Comparison of ENCODE assay signal across 26 mouse cellular contexts in genomic region chr19:48008771-48009413, GRCm38 (mm10).
A peak's percentile ranks its signal among the peaks of the same experiment; 100 is the strongest.
DNase-seq lines count a peak whose midpoint lies in the region; ATAC-seq and TF ChIP-seq lines count a peak whose summit lies in the region.
"Had no signal": no experiment of that assay in that cellular context is flagged by ENCODE, and none has a peak within 500 bp of the region (broad histone marks: within the 10 kb centered on the region; RNA-seq: fewer than 3 reads in every experiment).

No protein-coding gene starts in this region.

- TF ChIP-seq POLR2A in kidney, adult 2 months (IDR thresholded peaks at IDR 0.05; ENCODE audit: low read depth, low read length) = no peak

- peak; percentile 87 for ATAC-seq in kidney, embryonic 15.5 days (replicated peaks; ENCODE audit: low FRiP score)
- no peak for ATAC-seq in erythroblast, adult 5-6 weeks (replicated peaks; ENCODE audit: low FRiP score, poor library complexity, severe bottlenecking)
- ATAC-seq: activated CD4-positive, CD25-positive, alpha-beta regulatory T cell, adult 4 months; hindbrain, embryonic 16.5 days; intestine, embryonic 15.5 days had no signal

- H3K9me3 ChIP-seq in kidney, embryonic 15.5 days (replicated peaks) = no peaks in the 10 kb centered on the region
- H3K9me3 ChIP-seq: embryonic facial prominence, embryonic 10.5 days; forebrain, embryonic 12.5 days; heart, embryonic 15.5 days; intestine, embryonic 15.5 days; liver, embryonic 15.5 days; neural tube, embryonic 12.5 days had no signal

- TF ChIP-seq CTCF in kidney, adult 2 months (conservative IDR thresholded peaks at IDR 0.05; ENCODE audit: insufficient read depth, insufficient read length, low read depth, low read length) = no peak

- no peak overlapping the region for H3K9ac ChIP-seq in kidney, embryonic 15.5 days
- H3K9ac ChIP-seq: forebrain, embryonic 12.5 days; heart, embryonic 15.5 days; intestine, embryonic 15.5 days; liver, embryonic 15.5 days; neural tube, embryonic 12.5 days had no signal

- H3K4me2 ChIP-seq in kidney, embryonic 15.5 days = 0 out of 2 replicates have a peak overlapping the region, but pooled peaks have one; percentile 21
- H3K4me2 ChIP-seq: forebrain, embryonic 12.5 days; intestine, embryonic 15.5 days; liver, embryonic 15.5 days; neural tube, embryonic 12.5 days had no signal

- H3K27ac ChIP-seq in kidney, embryonic 15.5 days = no peak overlapping the region
- no peak overlapping the region for H3K27ac ChIP-seq in kidney, adult 2 months (ENCODE audit: insufficient read depth, low read depth, low read length)
- H3K27ac ChIP-seq: embryonic facial prominence, embryonic 10.5 days; forebrain, embryonic 12.5 days; heart, embryonic 15.5 days; intestine, embryonic 15.5 days; liver, embryonic 15.5 days; neural tube, embryonic 12.5 days had no signal

- H3K36me3 ChIP-seq in kidney, embryonic 15.5 days = no peaks in the 10 kb centered on the region
- no peaks in the 10 kb centered on the region for H3K36me3 ChIP-seq in kidney, adult 2 months (ENCODE audit: control insufficient read depth, insufficient read depth, low read length)
- H3K36me3 ChIP-seq: embryonic facial prominence, embryonic 10.5 days; forebrain, embryonic 12.5 days; heart, embryonic 15.5 days; intestine, embryonic 15.5 days; liver, embryonic 15.5 days; neural tube, embryonic 12.5 days had no signal

- H3K4me3 ChIP-seq in kidney, embryonic 15.5 days (replicated peaks) = no peak overlapping the region
- H3K4me3 ChIP-seq in kidney, adult 2 months (ENCODE audit: insufficient read depth, low read depth, low read length) = no peak overlapping the region
- H3K4me3 ChIP-seq: embryonic facial prominence, embryonic 10.5 days; forebrain, embryonic 12.5 days; heart, embryonic 15.5 days; intestine, embryonic 15.5 days; liver, embryonic 15.5 days; neural tube, embryonic 12.5 days had no signal

- 10% methylated on average over 12 of the region's 12 CpGs for WGBS in kidney, embryonic 15.5 days
- 27% methylated on average over 12 of the region's 12 CpGs for WGBS in kidney, adult 2 months

- DNase-seq in embryo, embryonic 10 days (ENCODE audit: low spot score) = peak; percentile 13
- no peak for DNase-seq in embryo, embryonic 11 days
- no peak for DNase-seq in kidney, adult 2 months
- peak; percentile 15 for DNase-seq in urinary bladder, postnatal 14 days (ENCODE audit: low spot score)
- no peak for DNase-seq in urinary bladder, postnatal 10 days (ENCODE audit: low spot score)
- DNase-seq: adrenal gland, adult 8-10 months; cerebellum, adult 2 months; cerebellum, postnatal 25 days; gastrocnemius, postnatal 36 days; heart, postnatal 36 days; kidney, postnatal 25 days; liver; lung, postnatal 4 days; midbrain, embryonic 14.5 days; thymus, adult 18-20 months; thymus, postnatal 36 days had no signal

- H3K4me1 ChIP-seq in kidney, embryonic 15.5 days = peaks cover 12% of the 10 kb centered on the region
- H3K4me1 ChIP-seq in kidney, adult 2 months (ENCODE audit: control insufficient read depth, insufficient read depth, low read length) = no peaks in the 10 kb centered on the region
- H3K4me1 ChIP-seq: forebrain, embryonic 12.5 days; heart, embryonic 15.5 days; intestine, embryonic 15.5 days; liver, embryonic 15.5 days had no signal

- no peaks in the 10 kb centered on the region for H3K27me3 ChIP-seq in kidney, embryonic 15.5 days
- no peaks in the 10 kb centered on the region for H3K27me3 ChIP-seq in kidney, adult 2 months (replicated peaks; ENCODE audit: control insufficient read depth, insufficient read depth, low read length)
- H3K27me3 ChIP-seq: forebrain, embryonic 12.5 days; intestine, embryonic 15.5 days; liver, embryonic 15.5 days; neural tube, embryonic 12.5 days had no signal

Comparison
In these comparisons a context has a peak if more than half of its experiments do, and no peak if none do; other contexts are left out.
1. DNase-seq: peak in embryo, embryonic 10 days (single experiment) and urinary bladder, postnatal 14 days (single experiment); none in embryo, embryonic 11 days (single experiment), kidney, adult 2 months (single experiment) and urinary bladder, postnatal 10 days (single experiment).